Mouse (Mus musculus) liver, adult 2 months (tissue): ENCODE measurements around the gene Map4.

Experiments
- CTCF ChIP-seq: fragments of 200-500 bp; IDR thresholded peaks from 2 replicates; pipeline ENCODE4 v1.5.1; 2011; ENCODE audit warnings: low read depth, low read length, control low read depth
- POLR2A ChIP-seq: fragments of 200-500 bp; IDR thresholded peaks from 2 replicates; pipeline ENCODE4 v1.6.1; 2011; ENCODE audit warnings: low read length, control low read depth; ENCODE audit not compliant: insufficient read depth; ENCODE audit errors: extremely low read depth

GRCm38 (mm10) chr9:109911779-109912178 lies 19.5 kb upstream of the Map4 start:
- TF ChIP-seq CTCF: no peak
- no peak for TF ChIP-seq POLR2A
